Mouse (Mus musculus) CH12.LX (cell line): Measurements from ENCODE around the gene Spib.

Experiments used
- BHLHE40 ChIP-seq: IDR thresholded peaks from 2 replicates; pipeline ENCODE4 v1.6.1; 2011; ENCODE audit warnings: mild to moderate bottlenecking, low read depth, low read length, improper control_type of control experiment
- CTCF ChIP-seq, 2 experiments: IDR thresholded peaks in 1 of 2; conservative IDR thresholded peaks in 1 of 2; 2 replicates each; pipeline ENCODE4 v1.5.1; 2011 to 2012; ENCODE audit warnings: low read depth in 2 of 2, low read length in 2 of 2, improper control_type of control experiment in 1 of 2, inconsistent platforms in 1 of 2, mild to moderate bottlenecking in 1 of 2, moderate library complexity in 1 of 2
- JUN ChIP-seq: IDR thresholded peaks from 2 replicates; pipeline ENCODE4 v1.6.1; 2011; ENCODE audit warnings: low read depth, mild to moderate bottlenecking, low read length, improper control_type of control experiment, moderate library complexity; ENCODE audit not compliant: insufficient read depth
- MAFK ChIP-seq: IDR thresholded peaks from 2 replicates; pipeline ENCODE4 v1.6.1; 2011; ENCODE audit warnings: low read length, improper control_type of control experiment; ENCODE audit not compliant: insufficient replicate concordance

DNA sequence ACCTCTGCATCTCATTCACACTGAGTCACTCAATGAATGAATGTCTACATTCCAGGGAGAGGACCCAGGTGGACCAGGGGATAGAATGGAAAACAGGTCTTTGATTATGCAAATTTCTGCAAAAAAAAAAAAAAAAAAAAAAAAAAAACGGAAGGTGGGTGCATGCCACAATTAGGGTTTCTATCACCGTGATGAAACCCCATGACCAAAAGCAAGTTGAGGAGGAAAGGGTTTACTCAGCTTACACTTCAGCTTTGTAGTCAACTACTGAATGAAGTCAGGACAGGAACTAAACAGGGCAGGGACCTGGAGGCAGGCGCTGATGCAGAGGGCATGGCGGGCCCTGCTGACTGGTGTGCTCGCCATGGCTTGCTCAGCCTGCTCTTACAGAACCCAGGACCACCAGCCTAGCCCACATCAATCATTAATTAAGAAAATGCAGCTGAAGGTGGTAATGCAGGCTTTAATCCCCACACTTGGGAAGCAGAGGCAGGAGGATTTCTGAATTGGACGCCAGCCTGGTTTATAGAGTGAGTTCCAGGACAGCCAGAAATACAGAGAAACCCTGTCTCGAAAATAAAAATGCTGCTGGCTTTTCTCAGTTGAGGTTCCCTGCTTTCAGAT is 46.2 kb downstream of the Spib start:
- TF ChIP-seq JUN (no peak), CTCF (conservative IDR thresholded peaks at IDR 0.05 in 1 of 2, IDR thresholded peaks at IDR 0.05 in 1 of 2; ENCODE audit: low read depth in 2 of 2, low read length in 2 of 2) (no peak), MAFK (no peak), BHLHE40 (no peak)
